Mouse (Mus musculus): Measurements from ENCODE around the gene Vmn2r11. TPM values are rescaled to one million over a fixed set of nuclear protein-coding genes. Genes with fewer than 3 reads are reported as not detected.
"Not testable (repeated sequence)": the region's sequence is repeated elsewhere in the genome, so short reads cannot be mapped to it uniquely, and the experiment has no call there.

Vmn2r11 gene
- total RNA-seq (2021): not detected

DNA sequence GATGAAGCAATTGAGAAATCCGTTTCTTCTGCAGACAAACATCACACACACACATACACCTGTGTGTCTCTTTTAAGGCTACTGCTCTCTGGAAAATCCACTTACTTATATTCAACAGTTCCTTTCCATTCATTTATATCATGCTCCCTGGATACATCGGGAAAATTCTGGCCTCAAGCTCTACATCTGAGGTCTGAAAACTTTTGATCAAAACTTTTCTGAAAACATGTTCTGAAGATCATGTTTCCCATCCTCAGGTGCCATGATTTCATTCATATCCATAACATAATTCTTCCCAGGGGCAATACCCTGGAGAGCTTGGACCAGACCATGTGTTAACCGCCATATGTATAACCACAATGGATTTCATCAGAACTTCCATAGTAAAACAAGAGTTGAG is at the start of gene Vmn2r11:
Gene Vmn2r11 (minus strand): TSS at position 101 of the 400 bp plus-strand sequence.
- DNase-seq; intact Hi-C loops (cut with DNase I): not testable (repeated sequence)

DNA sequence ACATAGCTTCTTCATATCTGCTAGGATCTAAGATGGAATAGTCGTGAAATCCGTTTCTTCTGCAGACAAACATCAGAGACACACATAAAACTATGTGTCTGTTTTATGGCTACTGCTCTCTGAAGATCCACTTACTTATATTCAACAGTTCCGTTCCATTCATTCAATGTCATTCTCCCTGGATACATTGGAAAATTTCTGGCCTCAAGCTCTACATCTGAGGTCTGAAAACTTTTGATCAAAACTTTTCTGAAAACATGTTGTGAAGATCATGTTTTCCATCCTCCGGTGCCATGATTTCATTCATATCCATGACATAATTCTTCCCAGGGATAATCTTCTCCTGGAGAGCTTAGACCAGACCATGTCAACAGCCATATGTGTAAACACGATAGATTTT is 38.5 kb upstream of the Vmn2r11 start, which contains the start of gene Vmn2r12:
Gene Vmn2r12 (minus strand): TSS at position 101 of the 400 bp plus-strand sequence.
- DNase-seq; intact Hi-C loops (cut with DNase I): not testable (repeated sequence)

DNA sequence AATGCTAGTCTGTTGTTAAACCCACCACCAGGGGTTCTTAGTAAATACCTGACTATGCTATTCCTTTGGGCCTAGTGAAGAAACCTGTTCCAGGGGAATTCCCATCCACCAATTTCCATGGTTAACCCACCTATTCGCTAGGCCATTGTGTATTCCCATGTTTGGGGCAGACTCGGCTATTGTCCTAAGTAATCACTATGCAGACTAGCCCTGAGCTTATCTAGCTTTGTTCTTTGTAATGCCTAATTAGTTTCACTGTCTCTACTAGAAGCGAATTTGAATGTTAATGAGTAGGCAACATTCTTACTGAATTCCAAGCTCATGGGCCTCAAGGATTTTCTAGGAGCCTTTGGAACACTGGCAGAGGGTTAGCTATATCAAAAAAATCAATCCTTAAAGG is 37.1 kb upstream of the Vmn2r11 start:
- DNase-seq; intact Hi-C loops (cut with DNase I): not testable (repeated sequence)

DNA sequence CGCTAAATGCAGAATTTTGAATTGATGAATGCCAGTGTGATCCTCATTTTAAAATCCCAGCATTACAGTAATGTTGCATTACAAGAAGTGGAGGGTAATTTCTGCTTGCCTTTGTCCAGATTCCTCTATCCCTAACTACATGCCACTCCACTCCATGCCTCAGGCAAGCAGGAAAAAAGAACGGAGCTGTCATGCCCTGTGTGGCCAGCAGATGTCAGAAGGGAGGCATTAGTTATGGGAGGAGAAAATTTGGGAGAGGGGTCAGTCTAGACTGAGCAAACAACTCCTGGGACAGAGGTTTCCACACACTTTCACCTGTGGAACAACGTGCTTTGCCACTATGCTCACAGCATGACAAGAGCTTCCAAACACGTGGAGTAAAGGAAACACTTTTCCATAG is 12.6 kb upstream of the Vmn2r11 start:
- intact Hi-C loops (cut with DNase I); DNase-seq: not testable (repeated sequence)

DNA sequence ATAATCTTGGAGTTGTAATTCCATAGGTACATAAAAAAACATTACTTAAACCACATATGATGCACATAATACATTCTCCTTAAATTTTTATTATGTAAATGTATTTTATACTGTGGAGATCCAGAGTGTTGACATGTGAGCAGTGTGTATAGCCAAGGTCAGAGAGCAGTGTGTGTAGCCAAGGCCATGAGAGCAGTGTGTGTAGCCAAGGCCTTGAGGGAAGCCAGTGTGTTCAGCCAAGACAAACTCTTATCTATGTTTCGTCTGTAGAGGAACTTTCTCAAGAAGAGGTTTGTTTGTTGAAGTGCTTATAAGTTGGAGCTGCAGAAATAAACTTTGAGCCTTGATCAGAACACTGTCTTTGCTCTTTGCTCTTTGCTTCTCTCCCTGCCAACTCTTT is 4.1 kb downstream of the Vmn2r11 start:
- intact Hi-C loops (cut with DNase I): no loop called here
- no peak for DNase-seq

DNA sequence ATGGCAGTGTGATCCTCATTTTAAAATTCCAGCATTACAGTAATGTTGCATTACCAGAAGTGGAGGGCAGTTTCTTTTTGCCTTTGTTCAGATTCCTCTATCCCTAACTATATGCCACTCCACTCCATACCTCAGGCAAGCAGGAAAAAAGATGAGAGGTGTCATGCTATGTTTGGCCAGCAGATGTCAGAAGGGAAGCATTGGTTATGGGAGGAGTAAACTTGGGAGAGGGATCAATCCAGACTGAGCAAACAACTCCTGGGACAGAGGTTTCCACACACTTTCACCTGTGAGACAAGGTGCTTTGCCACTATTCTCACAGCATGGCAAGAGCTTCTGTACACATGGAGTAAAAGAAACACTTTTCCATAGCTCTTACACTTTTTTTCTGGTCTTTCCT is 26.8 kb downstream of the Vmn2r11 start:
- no peak for DNase-seq
- intact Hi-C loops (cut with DNase I): loop anchor here (5.0 kb wide), 1 partner anchor 195 kb away; no protein-coding TSS in a partner anchor

DNA sequence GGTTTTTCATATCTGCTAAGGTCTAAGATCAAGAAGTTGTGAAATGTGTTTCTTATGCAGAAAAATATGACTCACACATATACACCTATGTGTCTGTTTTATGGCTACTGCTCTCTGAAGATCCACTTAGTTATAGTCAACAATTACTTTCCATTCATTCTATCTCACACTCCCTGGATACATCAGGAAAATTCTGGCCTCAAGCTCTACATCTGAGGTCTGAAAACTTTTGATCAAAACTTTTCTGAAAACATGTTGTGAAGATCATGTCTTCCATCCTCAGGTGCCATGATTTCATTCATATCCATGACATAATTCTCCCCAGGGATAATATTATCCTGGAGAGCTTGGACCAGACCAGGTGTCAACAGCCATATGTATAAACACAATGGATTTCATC is 52.9 kb downstream of the Vmn2r11 start, which contains the start of gene Vmn2r10:
Gene Vmn2r10 (minus strand): TSS at position 101 of the 400 bp plus-strand sequence.
- intact Hi-C loops (cut with DNase I): not testable (repeated sequence)

More for the DNA sequence above, 52.9 kb downstream of the Vmn2r11 start, which contains the start of gene Vmn2r10:
- DNase-seq: not testable (repeated sequence)

Other genes starting within 250 kb of the Vmn2r11 start
- not detected for gene Vmn2r9, start 207.0 kb downstream of the Vmn2r11 start, total RNA-seq (2021)
- not detected for gene Vmn2r10, start 53.0 kb downstream of the Vmn2r11 start, total RNA-seq (2021)
- not detected for gene Vmn2r12, start 38.4 kb upstream of the Vmn2r11 start, total RNA-seq (2021)
- not detected for gene Vmn2r13, start 132.6 kb upstream of the Vmn2r11 start, total RNA-seq (2021)
- gene Vmn2r14, start 165.1 kb upstream of the Vmn2r11 start, total RNA-seq (2021): not detected
- not detected for gene Vmn2r15, start 238.1 kb upstream of the Vmn2r11 start, total RNA-seq (2021)

All from heart, postnatal 10 days (tissue).